Mouse (Mus musculus) urinary bladder, adult 2 months (tissue): ENCODE results near the gene Srprb. TPM values are rescaled to one million over a fixed set of nuclear protein-coding genes. Genes with fewer than 3 reads are reported as not detected.

Experiments used
- DNase-seq: peaks from one replicate; pipeline ENCODE4 v3.0.0; 2022; ENCODE audit warnings: low spot score
- polyA plus RNA-seq: library from polyadenylated mRNA; depleted of rRNA; stranded (reverse); fragments of >200 nt; gene quantifications from 2 replicates; pipeline ENCODE4 v1.2.3, GENCODE M21; 2012; rRNA removed

The Srprb gene
- polyA plus RNA-seq, 1 experiment, result 33.8 TPM

GRCm38 (mm10) chr9:103146257-103146656, 55.7 kb downstream of the Srprb start:
- no peak for DNase-seq

- no peak for DNase-seq
These were observed 56.6 kb downstream of the Srprb start for GRCm38 (mm10) chr9:103145351-103145750.

- no peak for DNase-seq
These were observed 58.1 kb downstream of the Srprb start for GRCm38 (mm10) chr9:103143881-103144280.

- no peak for DNase-seq
These were observed 60.7 kb downstream of the Srprb start for GRCm38 (mm10) chr9:103141266-103141665.

DNA sequence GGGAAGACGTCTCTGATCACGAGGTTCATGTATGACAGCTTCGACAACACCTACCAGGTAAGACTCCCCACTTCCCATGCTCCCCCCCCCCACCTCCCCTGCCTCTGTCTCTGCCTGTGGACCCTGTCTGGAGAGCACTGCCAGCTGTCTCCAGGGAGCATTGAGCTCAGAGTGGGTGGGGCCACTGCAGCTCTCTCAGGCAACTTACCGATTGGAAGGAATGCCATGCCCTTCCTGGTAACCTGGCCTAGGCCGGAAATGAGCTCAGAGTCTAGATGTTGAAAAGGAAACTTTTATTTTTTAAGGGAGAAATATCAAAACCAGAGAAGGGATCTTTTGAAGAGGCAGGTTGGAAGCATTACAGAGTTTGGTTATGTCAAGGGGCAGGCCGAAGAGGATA, 61.6 kb downstream of the Srprb start:
- no peak for DNase-seq

DNA sequence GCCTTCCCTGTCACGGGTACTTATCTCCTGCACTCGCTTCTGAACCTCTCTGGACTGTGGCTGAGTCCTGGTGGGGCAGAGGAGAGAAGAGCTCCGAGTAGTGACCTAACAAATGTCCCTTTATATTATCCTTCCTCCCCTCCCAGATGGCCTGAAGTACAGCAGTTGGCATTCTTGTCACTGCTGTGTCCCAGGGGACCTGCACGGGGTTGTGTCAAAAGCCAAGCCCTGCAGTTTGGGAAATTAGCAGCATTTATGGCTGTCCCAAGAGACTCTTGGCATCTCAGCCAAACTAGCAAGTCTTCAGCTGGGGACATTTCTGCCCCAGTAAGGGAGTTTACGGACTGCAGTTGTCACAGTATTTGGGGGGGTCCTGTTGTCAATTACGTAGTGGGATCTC, 62.5 kb downstream of the Srprb start:
- no peak for DNase-seq

Other genes with a start within 250 kb of the Srprb start
- 4.8 and 7.4 TPM in 2 replicates for gene Slco2a1, start 213.4 kb downstream of the Srprb start, polyA plus RNA-seq
- 4.4 and 6.9 TPM in 2 replicates for gene Rab6b, start 90.3 kb downstream of the Srprb start, polyA plus RNA-seq
- gene Gm20425, start 28.2 kb upstream of the Srprb start, polyA plus RNA-seq, result 1.8 TPM in 1 of 2 replicates, not detected in the other
- gene Trf, start 28.3 kb upstream of the Srprb start, polyA plus RNA-seq, result 329 and 368 TPM in 2 replicates
- gene 1300017J02Rik, start 102.9 kb upstream of the Srprb start, polyA plus RNA-seq, result 0.80 and 1.3 TPM in 2 replicates
- gene Topbp1, start 103.1 kb upstream of the Srprb start, polyA plus RNA-seq, result 19.3 and 20.9 TPM in 2 replicates
- gene Cdv3, start 163.7 kb upstream of the Srprb start, polyA plus RNA-seq, result 45.6 and 54.3 TPM in 2 replicates